Mouse (Mus musculus) neural tube, embryonic 14.5 days (tissue): ENCODE data around the gene Fkrp. TPM values are rescaled to one million over a fixed set of nuclear protein-coding genes. Genes with fewer than 3 reads are reported as not detected.

Experiments used
- ATAC-seq: fragments of 200-750 bp; cut with Nextera tagmentation; 2 replicates; pipeline ENCODE4 v1.8.0; 2017; ENCODE audit warnings: low read depth, mild to moderate bottlenecking, moderate TSS enrichment, moderate library complexity
- H3K27ac ChIP-seq: fragments of 300-500 bp; sonication (generic); 2 replicates; pipeline ENCODE4 v1.5.1; 2014; ENCODE audit warnings: low read depth, mild to moderate bottlenecking, control low read depth, low read length, moderate library complexity, mixed read lengths
- H3K27me3 ChIP-seq: fragments of 300-500 bp; sonication (generic); 2 replicates; pipeline ENCODE4 v1.6.1; 2014; ENCODE audit warnings: low read length; ENCODE audit not compliant: control insufficient read depth, insufficient read depth
- H3K36me3 ChIP-seq: fragments of 300-500 bp; sonication (generic); 2 replicates; pipeline ENCODE4 v1.6.1; 2014; ENCODE audit warnings: low read length, mixed read lengths; ENCODE audit not compliant: control insufficient read depth, insufficient read depth
- H3K4me1 ChIP-seq: fragments of 300-500 bp; sonication (generic); 2 replicates; pipeline ENCODE4 v1.6.1; 2014; ENCODE audit warnings: low read length; ENCODE audit not compliant: control insufficient read depth, insufficient read depth
- H3K4me2 ChIP-seq: fragments of 300-500 bp; sonication (generic); 2 replicates; pipeline ENCODE4 v1.6.1; 2014; ENCODE audit warnings: mild to moderate bottlenecking, low read depth, low read length, control low read depth
- H3K4me3 ChIP-seq: fragments of 300-500 bp; sonication (generic); 2 replicates; pipeline ENCODE4 v1.5.1; 2014; ENCODE audit warnings: low read depth, low read length, control low read depth, mixed read lengths
- H3K9ac ChIP-seq: fragments of 300-500 bp; sonication (generic); replicated peaks from 2 replicates; pipeline ENCODE4 v1.6.1; 2014; ENCODE audit warnings: low read depth, mild to moderate bottlenecking, control low read depth, low read length, mixed read lengths
- H3K9me3 ChIP-seq: fragments of 300-500 bp; sonication (generic); 2 replicates; pipeline ENCODE4 v1.6.1; 2016; ENCODE audit warnings: low read length; ENCODE audit not compliant: control insufficient read depth
- WGBS: fragments of 180-500 bp; shearing (Covaris S2); extraction: QIAGEN DNeasy Blood & Tissue Kit; methylation state at CpG from one replicate; pipeline ENCODE4 v1.1.7; 2014; 5-methylcytosine and 5-hydroxymethylcytosine counted together
- polyA plus RNA-seq: library from polyadenylated mRNA; unstranded; fragments of >200 nt; fragmentation: Nextera tagmentation; extraction: Ambion mirVana; gene quantifications from 2 replicates; pipeline ENCODE4 v1.2.1, GENCODE M21; 2014

The Fkrp gene
- polyA plus RNA-seq, 1 experiment from 2014 or later: 44.5 TPM

- Histone ChIP-seq H3K36me3 (no peaks in the 10 kb centered on the region), H3K9ac (no peak overlapping the region), H3K27ac (no peak overlapping the region), H3K27me3 (no peaks in the 10 kb centered on the region), H3K4me1 (peaks cover 20% of the 10 kb centered on the region), H3K4me3 (no peak overlapping the region), H3K9me3 (no peaks in the 10 kb centered on the region), H3K4me2 (no peak overlapping the region)
- ATAC-seq: no peak
- 19% methylated on average over 10 of the region's 10 CpGs for WGBS
Measured at GRCm38 (mm10) chr7:16809739-16810138, 6.8 kb downstream of the Fkrp start.

DNA sequence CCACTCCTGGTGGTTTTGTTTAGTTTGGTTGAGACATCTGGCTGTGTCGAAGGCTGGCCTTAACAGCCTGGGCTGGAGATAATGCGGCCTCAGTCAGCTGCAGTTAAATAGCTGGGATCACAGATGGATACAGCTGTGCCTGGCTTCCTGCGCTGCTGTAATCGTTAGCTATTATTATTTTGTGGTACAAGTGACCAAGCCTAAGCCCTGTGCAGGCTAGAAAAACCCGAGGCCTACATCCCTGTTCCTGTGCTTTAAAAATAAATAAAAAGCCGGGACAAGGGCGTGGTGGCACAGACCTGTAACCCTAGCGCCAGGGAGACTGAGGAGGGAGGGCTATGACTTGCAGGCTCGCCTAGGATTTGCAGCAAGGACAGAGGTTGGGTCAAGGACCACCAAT lies 7.9 kb downstream of the Fkrp start:
- no peaks in the 10 kb centered on the region for H3K36me3 ChIP-seq
- no peaks in the 10 kb centered on the region for H3K27me3 ChIP-seq
- H3K9me3 ChIP-seq: no peaks in the 10 kb centered on the region
- no peak overlapping the region for H3K9ac ChIP-seq
- no peak for ATAC-seq
- 90% methylated on average over 9 of the region's 9 CpGs for WGBS
- no peak overlapping the region for H3K4me3 ChIP-seq
- no peak overlapping the region for H3K4me2 ChIP-seq
- peaks cover 15% of the 10 kb centered on the region; the same call in 1 of the 2 replicates for H3K4me1 ChIP-seq
- no peak overlapping the region for H3K27ac ChIP-seq

DNA sequence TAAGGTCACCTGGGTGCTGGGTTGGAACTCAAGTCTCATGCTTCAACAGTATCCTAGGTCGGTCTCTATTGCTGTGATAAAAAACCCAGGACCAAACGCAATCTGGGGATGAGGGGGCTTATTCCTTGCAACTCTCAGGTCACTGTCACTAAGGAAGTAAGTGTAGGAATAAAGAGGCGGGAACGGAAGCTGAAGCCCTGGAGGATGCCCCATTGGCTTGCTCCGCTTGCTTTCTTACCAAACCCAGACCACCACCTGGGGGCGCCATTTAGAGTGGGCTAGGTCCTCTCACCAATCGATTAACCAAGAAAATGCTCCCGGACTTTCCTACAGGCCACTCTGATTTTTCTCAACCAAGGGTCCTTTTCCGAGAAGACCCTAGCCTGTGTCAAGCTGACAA lies 8.6 kb downstream of the Fkrp start:
- no peaks in the 10 kb centered on the region for H3K9me3 ChIP-seq
- no peaks in the 10 kb centered on the region for H3K36me3 ChIP-seq
- H3K4me1 ChIP-seq: peaks cover 15% of the 10 kb centered on the region; the same call in 1 of the 2 replicates
- no peaks in the 10 kb centered on the region for H3K27me3 ChIP-seq
- no peak for ATAC-seq
- H3K4me2 ChIP-seq: no peak overlapping the region
- H3K27ac ChIP-seq: no peak overlapping the region
- no peak overlapping the region for H3K4me3 ChIP-seq
- 87% methylated on average over 9 of the region's 9 CpGs for WGBS
- no peak overlapping the region for H3K9ac ChIP-seq

DNA sequence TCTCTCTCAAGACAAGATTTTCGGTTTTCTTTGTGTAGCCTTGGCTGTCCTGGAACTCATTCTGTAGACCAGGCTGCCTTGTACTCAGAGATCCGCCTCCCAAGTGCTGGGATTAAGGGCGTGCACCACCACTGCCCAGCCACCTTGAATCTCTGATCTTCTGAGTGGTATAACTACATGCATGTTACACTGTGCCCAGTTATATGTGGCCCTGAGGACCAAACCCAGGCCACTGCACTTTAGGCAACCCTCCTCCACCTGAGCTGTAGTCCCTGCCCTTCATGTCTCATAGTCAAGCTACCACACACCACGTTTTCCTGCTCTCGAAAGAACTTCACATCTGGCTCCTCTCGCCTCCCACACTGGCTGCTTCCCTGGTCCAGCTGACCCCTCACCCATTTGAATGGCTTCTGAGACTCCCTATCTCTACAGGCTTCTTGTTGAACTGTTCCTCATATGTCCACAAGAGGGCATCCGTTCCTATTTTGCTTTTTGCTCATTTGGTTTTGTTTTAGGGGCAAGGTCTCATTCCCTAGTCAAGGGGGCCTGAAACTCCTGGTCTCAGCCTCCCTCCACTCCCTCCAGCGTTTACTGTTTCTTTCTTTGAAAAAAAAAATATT lies 12.0 kb downstream of the Fkrp start:
- H3K9me3 ChIP-seq: no peaks in the 10 kb centered on the region
- peak; percentile 29; the same call in 1 of the 2 replicates for ATAC-seq
- H3K4me3 ChIP-seq: no peak overlapping the region
- no peak overlapping the region for H3K9ac ChIP-seq
- no peaks in the 10 kb centered on the region for H3K27me3 ChIP-seq
- WGBS: 37% methylated on average over 8 of the region's 8 CpGs
- no peaks in the 10 kb centered on the region for H3K36me3 ChIP-seq
- no peak overlapping the region for H3K4me2 ChIP-seq
- H3K27ac ChIP-seq: no peak overlapping the region
- no peaks in the 10 kb centered on the region for H3K4me1 ChIP-seq

DNA sequence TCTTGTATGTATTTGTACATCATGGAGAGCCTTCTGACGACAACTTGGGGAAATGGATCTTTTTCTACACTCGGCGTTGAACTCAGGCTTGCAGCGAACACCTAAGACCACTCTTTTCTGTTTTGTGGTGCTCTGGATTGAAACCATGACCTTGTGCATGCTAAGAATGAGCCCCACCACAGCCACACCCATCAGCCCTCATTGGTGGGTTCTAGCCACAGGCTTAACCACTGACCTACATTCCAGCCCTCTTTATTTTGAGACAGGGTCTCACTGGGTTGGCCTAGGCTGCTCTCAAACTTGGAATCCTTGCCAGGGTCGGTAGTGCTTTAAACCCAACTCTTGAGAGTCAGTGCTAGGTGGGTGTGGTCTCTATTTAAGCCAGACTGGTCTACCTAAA lies 21.6 kb downstream of the Fkrp start:
- no peaks in the 10 kb centered on the region for H3K4me1 ChIP-seq
- no peak overlapping the region for H3K9ac ChIP-seq
- H3K36me3 ChIP-seq: no peaks in the 10 kb centered on the region
- no peaks in the 10 kb centered on the region for H3K27me3 ChIP-seq
- no peak overlapping the region for H3K4me3 ChIP-seq
- 93% methylated on average over 5 of the region's 5 CpGs for WGBS
- H3K27ac ChIP-seq: no peak overlapping the region
- H3K4me2 ChIP-seq: no peak overlapping the region
- no peak for ATAC-seq
- no peaks in the 10 kb centered on the region for H3K9me3 ChIP-seq

DNA sequence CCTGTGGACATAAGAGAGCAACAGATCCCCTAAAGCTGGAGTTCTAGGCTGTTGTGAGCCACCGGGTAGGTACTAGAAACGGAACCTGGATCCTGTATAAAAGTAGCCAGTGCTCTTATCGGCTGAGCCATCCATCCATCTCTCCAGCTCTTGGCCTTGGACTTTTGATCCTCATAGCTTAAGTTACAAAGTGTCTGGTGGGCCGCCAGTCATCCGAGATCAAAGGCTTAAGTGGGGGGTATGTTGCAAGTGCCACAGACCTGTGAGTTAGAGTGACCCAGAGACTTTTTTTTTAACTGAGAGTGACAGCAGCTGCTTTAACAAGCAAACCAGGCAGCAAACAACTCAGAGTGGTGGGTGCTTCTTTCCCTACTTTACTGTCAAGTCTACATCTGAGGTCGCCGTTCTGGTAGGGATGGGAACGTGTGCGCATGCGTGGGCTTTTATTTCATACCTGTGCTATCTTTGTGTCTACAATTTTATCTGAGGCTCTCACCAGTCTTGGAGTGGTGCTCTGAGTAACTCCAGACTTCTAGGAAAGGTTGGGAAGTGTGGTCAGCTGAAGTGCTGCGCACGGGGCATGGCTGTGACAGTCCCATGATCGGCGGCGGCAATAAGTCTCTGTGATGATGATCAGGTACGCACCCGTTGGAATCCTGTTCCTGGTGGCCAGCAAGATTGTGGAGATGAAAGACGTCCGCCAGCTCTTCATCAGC lies 23.4 kb downstream of the Fkrp start:
- Histone ChIP-seq H3K4me2 (no peak overlapping the region), H3K27ac (no peak overlapping the region), H3K4me1 (no peaks in the 10 kb centered on the region), H3K9me3 (no peaks in the 10 kb centered on the region), H3K9ac (no peak overlapping the region), H3K27me3 (no peaks in the 10 kb centered on the region), H3K36me3 (no peaks in the 10 kb centered on the region), H3K4me3 (no peak overlapping the region)
- no peak for ATAC-seq
- 93% methylated on average over 19 of the region's 19 CpGs for WGBS

DNA sequence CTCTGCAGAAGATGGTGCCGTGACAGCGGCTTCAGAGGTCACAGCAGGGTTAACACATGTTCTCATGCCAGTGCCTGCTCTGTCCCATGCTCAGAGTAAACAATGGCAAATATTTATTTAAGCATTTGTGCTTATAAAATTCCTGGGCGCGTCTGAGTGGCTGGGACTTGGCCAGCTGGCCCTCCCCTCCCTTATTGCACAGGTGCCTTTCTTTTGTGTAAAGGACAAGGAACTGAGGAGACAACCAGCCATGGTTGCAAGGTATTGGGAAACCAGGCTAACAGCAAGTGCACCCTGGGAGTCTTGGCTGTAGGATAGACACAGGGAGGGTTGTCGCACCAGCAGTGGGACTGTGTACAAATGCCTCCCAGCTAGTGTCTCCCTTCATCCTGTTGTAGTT lies 24.2 kb downstream of the Fkrp start:
- WGBS: 80% methylated on average over 5 of the region's 5 CpGs
- H3K4me2 ChIP-seq: no peak overlapping the region
- H3K4me1 ChIP-seq: no peaks in the 10 kb centered on the region
- no peak for ATAC-seq
- H3K9me3 ChIP-seq: no peaks in the 10 kb centered on the region
- H3K9ac ChIP-seq: no peak overlapping the region
- no peak overlapping the region for H3K27ac ChIP-seq
- no peak overlapping the region for H3K4me3 ChIP-seq
- no peaks in the 10 kb centered on the region for H3K36me3 ChIP-seq
- no peaks in the 10 kb centered on the region for H3K27me3 ChIP-seq

DNA sequence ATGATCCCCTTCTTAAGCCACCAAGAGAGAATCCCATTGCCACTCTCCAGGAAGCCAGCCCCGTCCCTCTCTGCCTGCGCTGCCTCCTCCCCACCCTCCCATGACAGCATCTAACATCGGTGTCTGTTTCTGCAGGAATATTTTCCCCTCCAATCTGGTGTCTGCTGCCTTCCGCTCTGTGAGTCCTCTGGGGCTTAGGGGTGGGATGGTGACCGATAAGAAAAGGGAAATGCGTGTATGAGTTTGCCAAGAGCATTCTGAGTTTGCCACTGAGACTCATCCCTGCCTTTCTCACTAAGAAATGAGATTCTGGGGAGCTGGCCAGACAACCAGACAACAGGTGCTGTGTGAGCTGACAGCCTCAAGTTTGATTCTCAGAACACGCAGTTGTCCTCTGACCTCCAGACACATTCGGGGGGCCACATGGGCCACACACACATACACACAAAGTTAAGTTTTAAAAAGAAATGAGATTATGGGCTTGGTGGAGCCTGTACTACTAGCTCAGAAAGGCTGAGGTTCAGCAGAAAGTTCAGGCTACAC lies 30.9 kb downstream of the Fkrp start:
- 79% methylated on average over 8 of the region's 8 CpGs for WGBS
- Histone ChIP-seq H3K4me1 (peaks cover 8% of the 10 kb centered on the region; the same call in 1 of the 2 replicates), H3K27ac (no peak overlapping the region), H3K36me3 (no peaks in the 10 kb centered on the region), H3K4me2 (no peak overlapping the region), H3K4me3 (no peak overlapping the region), H3K27me3 (no peaks in the 10 kb centered on the region), H3K9me3 (no peaks in the 10 kb centered on the region), H3K9ac (no peak overlapping the region)
- no peak for ATAC-seq

- Histone ChIP-seq H3K27ac (no peak overlapping the region), H3K4me2 (no peak overlapping the region), H3K4me3 (no peak overlapping the region), H3K4me1 (peaks cover 8% of the 10 kb centered on the region; the same call in 1 of the 2 replicates), H3K36me3 (no peaks in the 10 kb centered on the region), H3K27me3 (no peaks in the 10 kb centered on the region), H3K9ac (no peak overlapping the region), H3K9me3 (no peaks in the 10 kb centered on the region)
- WGBS: 61% methylated on average over 10 of the region's 10 CpGs
- no peak for ATAC-seq
Measured at GRCm38 (mm10) chr7:16784498-16784976, 32.0 kb downstream of the Fkrp start.
